Mouse (Mus musculus): ENCODE results near the gene Alcam. TPM values are rescaled to one million over a fixed set of nuclear protein-coding genes. Genes with fewer than 3 reads are reported as not detected.
A peak's percentile ranks its signal among the peaks of the same experiment; 100 is the strongest.

Alcam gene
- total and polyA plus RNA-seq, 2 experiments, result 8.7 to 52.0 TPM

DNA sequence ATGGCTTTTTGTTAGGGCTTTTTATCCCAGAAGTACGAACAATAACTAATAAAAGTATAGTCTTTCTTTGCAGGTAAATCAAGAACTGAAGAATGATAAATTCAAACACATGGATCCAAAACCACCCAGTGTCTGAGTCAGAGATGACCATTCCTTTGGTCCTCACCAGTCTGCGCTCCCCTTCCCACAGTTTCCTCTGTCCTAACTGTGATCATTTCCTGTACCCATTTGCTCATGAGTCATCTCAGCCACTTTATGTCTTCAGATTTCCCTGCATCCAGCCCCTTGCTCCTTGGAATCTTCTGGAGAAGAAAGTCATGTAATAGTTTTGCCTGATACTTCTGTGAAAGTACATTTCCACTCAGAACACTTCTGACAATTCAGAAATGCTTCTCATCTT lies 77.0 kb downstream of the Alcam start:
- no peak for DNase-seq (ENCODE audit: extremely low read depth, low read depth, low spot score)
- Histone ChIP-seq H3K9ac (ENCODE audit: low read depth, low read length) (no peak overlapping the region), H3K27me3 (ENCODE audit: control insufficient read depth, insufficient read depth, low read length) (no peaks in the 10 kb centered on the region), H3K27ac (replicated peaks; ENCODE audit: insufficient read depth, low read depth, low read length) (no peak overlapping the region), H3K4me1 (ENCODE audit: control insufficient read depth, insufficient read depth, low read length) (no peaks in the 10 kb centered on the region), H3K79me2 (ENCODE audit: control insufficient read depth, insufficient read depth, low read length) (peaks cover 7% of the 10 kb centered on the region; the same call in 1 of the 2 replicates), H3K36me3 (ENCODE audit: control insufficient read depth, insufficient read depth, low read length) (no peaks in the 10 kb centered on the region), H3K4me3 (ENCODE audit: insufficient read depth, low read depth, low read length) (no peak overlapping the region)
- 92% methylated on average over 2 of the region's 2 CpGs for WGBS
- TF ChIP-seq POLR2A (IDR thresholded peaks at IDR 0.05; ENCODE audit: extremely low read depth, insufficient read depth, low read length) (no peak), CTCF (IDR thresholded peaks at IDR 0.05; ENCODE audit: low read depth, low read length) (no peak)

DNA sequence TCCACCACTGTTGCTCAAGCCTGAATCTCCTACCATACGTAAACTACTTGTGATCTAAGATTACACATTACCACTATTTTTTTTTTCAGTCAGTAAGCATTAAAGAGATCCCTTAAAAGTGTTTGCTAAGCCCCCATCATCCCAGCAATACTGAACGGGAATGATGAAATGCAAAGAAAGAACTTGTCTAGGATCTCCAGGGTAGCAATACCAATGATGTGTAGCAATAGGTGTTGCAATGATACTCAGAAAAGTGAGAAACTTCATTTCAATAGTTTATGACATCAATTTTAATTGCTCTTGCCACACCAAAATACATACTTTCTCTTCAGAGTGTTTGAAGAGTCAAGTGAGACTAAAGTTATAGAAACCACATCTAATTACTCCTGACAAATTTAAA lies 81.9 kb downstream of the Alcam start:
- TF ChIP-seq POLR2A (IDR thresholded peaks at IDR 0.05; ENCODE audit: extremely low read depth, insufficient read depth, low read length), result no peak
- no peak for TF ChIP-seq CTCF (IDR thresholded peaks at IDR 0.05; ENCODE audit: low read depth, low read length)
- WGBS, result 59% methylated on average over 2 of the region's 2 CpGs
- Histone ChIP-seq H3K79me2 (ENCODE audit: control insufficient read depth, insufficient read depth, low read length) (peaks cover 6% of the 10 kb centered on the region; the same call in 1 of the 2 replicates), H3K4me1 (ENCODE audit: control insufficient read depth, insufficient read depth, low read length) (no peaks in the 10 kb centered on the region), H3K27ac (replicated peaks; ENCODE audit: insufficient read depth, low read depth, low read length) (no peak overlapping the region), H3K36me3 (ENCODE audit: control insufficient read depth, insufficient read depth, low read length) (no peaks in the 10 kb centered on the region), H3K27me3 (ENCODE audit: control insufficient read depth, insufficient read depth, low read length) (no peaks in the 10 kb centered on the region), H3K9ac (ENCODE audit: low read depth, low read length) (no peak overlapping the region), H3K4me3 (ENCODE audit: insufficient read depth, low read depth, low read length) (no peak overlapping the region)
- no peak for DNase-seq (ENCODE audit: extremely low read depth, low read depth, low spot score)

DNA sequence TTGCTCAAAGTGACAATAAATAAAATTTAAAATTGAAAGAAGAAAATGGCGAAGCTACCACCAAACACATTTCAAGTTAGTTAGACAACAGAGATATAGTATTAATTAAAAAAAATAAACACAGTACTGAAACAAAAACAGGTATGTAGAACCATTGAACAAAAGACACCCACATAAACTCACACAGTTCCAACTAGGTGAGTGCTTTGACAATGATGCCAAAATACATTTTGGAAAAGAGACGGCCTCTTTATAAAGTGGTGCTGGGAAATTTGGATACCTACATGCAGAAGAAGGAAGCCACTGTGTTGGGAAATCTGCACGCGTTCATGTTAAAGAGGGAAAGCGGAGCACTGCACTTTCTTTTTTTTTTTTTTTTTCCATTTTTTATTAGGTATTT lies 85.4 kb downstream of the Alcam start:
- no peak for DNase-seq (ENCODE audit: extremely low read depth, low read depth, low spot score)
- Histone ChIP-seq H3K27me3 (ENCODE audit: control insufficient read depth, insufficient read depth, low read length) (no peaks in the 10 kb centered on the region), H3K9ac (ENCODE audit: low read depth, low read length) (no peak overlapping the region), H3K4me1 (ENCODE audit: control insufficient read depth, insufficient read depth, low read length) (no peaks in the 10 kb centered on the region), H3K27ac (replicated peaks; ENCODE audit: insufficient read depth, low read depth, low read length) (no peak overlapping the region), H3K36me3 (ENCODE audit: control insufficient read depth, insufficient read depth, low read length) (no peaks in the 10 kb centered on the region), H3K4me3 (ENCODE audit: insufficient read depth, low read depth, low read length) (no peak overlapping the region), H3K79me2 (ENCODE audit: control insufficient read depth, insufficient read depth, low read length) (no peaks in the 10 kb centered on the region)
- TF ChIP-seq POLR2A (IDR thresholded peaks at IDR 0.05; ENCODE audit: extremely low read depth, insufficient read depth, low read length), result no peak
- TF ChIP-seq CTCF (IDR thresholded peaks at IDR 0.05; ENCODE audit: low read depth, low read length), result no peak
- WGBS, result 73% methylated on average over 5 of the region's 5 CpGs

DNA sequence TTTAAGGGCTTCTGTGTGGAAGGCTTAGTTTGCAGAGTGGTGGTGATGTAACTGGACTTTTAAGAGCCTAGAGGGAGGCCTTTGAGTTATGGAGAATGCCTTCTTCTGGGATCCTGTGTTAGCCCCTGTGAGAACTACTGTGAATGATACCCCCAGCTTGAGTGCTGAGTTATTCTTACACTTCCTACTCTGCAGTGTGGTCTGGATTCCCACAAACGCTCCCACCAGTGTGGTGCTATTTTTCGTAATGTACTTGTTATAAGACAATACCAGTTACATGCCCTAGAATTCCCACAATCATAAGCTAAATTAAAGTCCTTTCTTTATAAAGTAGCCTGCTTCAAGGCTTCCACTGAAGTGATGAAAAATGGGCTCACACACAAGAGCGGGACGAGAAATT lies 87.0 kb downstream of the Alcam start:
- Histone ChIP-seq H3K27me3 (ENCODE audit: control insufficient read depth, insufficient read depth, low read length) (no peaks in the 10 kb centered on the region), H3K9ac (ENCODE audit: low read depth, low read length) (no peak overlapping the region), H3K79me2 (ENCODE audit: control insufficient read depth, insufficient read depth, low read length) (no peaks in the 10 kb centered on the region), H3K27ac (replicated peaks; ENCODE audit: insufficient read depth, low read depth, low read length) (no peak overlapping the region), H3K36me3 (ENCODE audit: control insufficient read depth, insufficient read depth, low read length) (no peaks in the 10 kb centered on the region), H3K4me3 (ENCODE audit: insufficient read depth, low read depth, low read length) (no peak overlapping the region), H3K4me1 (ENCODE audit: control insufficient read depth, insufficient read depth, low read length) (no peaks in the 10 kb centered on the region)
- whole genome bisulfite sequencing, result 91% methylated on average over 4 of the region's 4 CpGs
- DNase-seq (ENCODE audit: extremely low read depth, low read depth, low spot score), result no peak
- TF ChIP-seq POLR2A (IDR thresholded peaks at IDR 0.05; ENCODE audit: extremely low read depth, insufficient read depth, low read length) (no peak), CTCF (IDR thresholded peaks at IDR 0.05; ENCODE audit: low read depth, low read length) (no peak)

DNA sequence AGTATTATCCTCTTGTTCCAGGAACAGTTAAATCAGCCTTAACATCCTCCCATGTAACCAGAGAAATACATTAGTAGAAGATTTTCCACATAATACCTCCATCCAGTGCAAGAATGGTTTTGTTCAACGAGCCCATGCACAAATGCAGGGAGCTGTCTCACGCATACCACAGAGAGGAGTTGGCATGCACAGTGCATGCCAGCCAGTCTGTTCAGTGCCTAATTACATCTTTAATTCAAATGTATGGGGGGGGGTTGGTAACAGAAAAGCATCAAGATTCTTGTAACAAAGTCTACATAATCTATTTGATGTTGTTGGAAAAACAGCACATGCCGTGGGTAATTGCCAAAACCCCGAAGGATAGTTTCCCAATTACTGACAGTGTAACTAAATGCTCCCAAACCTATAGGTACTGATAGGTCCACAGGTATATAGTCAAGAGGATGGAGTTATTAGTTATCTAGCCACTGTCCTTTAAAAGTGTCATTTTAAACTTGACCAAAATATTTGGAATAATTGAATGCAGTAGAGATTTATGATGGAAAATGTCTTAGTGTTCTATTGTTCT lies 89.8 kb downstream of the Alcam start:
- H3K9ac ChIP-seq (ENCODE audit: low read depth, low read length), result no peak overlapping the region
- H3K36me3 ChIP-seq (ENCODE audit: control insufficient read depth, insufficient read depth, low read length), result no peaks in the 10 kb centered on the region
- 92% methylated on average over 4 of the region's 4 CpGs for WGBS
- TF ChIP-seq CTCF (IDR thresholded peaks at IDR 0.05; ENCODE audit: low read depth, low read length) (no peak), POLR2A (IDR thresholded peaks at IDR 0.05; ENCODE audit: extremely low read depth, insufficient read depth, low read length) (no peak)
- H3K27ac ChIP-seq (replicated peaks; ENCODE audit: insufficient read depth, low read depth, low read length), result no peak overlapping the region
- H3K4me3 ChIP-seq (ENCODE audit: insufficient read depth, low read depth, low read length), result no peak overlapping the region
- no peaks in the 10 kb centered on the region; the same call in 1 of the 2 replicates for H3K79me2 ChIP-seq (ENCODE audit: control insufficient read depth, insufficient read depth, low read length)
- no peaks in the 10 kb centered on the region for H3K27me3 ChIP-seq (ENCODE audit: control insufficient read depth, insufficient read depth, low read length)
- H3K4me1 ChIP-seq (ENCODE audit: control insufficient read depth, insufficient read depth, low read length), result no peaks in the 10 kb centered on the region
- DNase-seq (ENCODE audit: extremely low read depth, low read depth, low spot score), result no peak

DNA sequence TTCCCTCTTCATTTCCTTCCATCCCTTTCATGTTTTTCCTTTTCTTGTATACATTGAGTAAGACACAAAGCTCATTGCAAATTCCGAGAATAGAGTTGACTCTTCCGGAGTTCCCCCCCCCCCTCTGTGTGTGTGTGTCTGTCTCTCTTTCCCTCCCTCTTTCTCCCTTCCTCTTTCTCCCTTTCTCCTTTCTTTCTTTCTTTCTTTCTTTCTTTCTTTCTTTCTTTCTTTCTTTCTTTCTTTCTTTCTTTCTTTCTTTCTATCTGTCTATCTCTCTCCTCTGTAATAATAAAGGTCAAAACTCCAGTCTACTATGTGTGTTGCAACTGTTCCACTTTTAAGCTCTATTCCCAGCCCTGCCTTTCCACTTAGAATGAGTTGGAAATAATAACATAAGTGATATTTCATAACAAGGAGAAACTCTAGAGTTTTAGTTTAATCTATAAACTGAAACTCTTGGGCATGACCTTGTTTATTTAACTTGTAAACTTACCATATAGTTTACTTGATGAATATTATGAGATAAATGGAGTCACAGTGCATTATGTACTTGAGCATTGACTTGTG lies 110.3 kb downstream of the Alcam start:
- TF ChIP-seq POLR2A (IDR thresholded peaks at IDR 0.05; ENCODE audit: extremely low read depth, insufficient read depth, low read length) (no peak), CTCF (IDR thresholded peaks at IDR 0.05; ENCODE audit: low read depth, low read length) (no peak)
- peak; percentile 34 for DNase-seq (ENCODE audit: extremely low read depth, low read depth, low spot score)
- WGBS, result 64% methylated on average over 2 of the region's 2 CpGs
- Histone ChIP-seq H3K27me3 (ENCODE audit: control insufficient read depth, insufficient read depth, low read length) (no peaks in the 10 kb centered on the region), H3K4me1 (ENCODE audit: control insufficient read depth, insufficient read depth, low read length) (peaks cover 2% of the 10 kb centered on the region; the same call in 1 of the 2 replicates), H3K4me3 (ENCODE audit: insufficient read depth, low read depth, low read length) (no peak overlapping the region), H3K9ac (ENCODE audit: low read depth, low read length) (no peak overlapping the region), H3K27ac (replicated peaks; ENCODE audit: insufficient read depth, low read depth, low read length) (no peak overlapping the region), H3K79me2 (ENCODE audit: control insufficient read depth, insufficient read depth, low read length) (no peaks in the 10 kb centered on the region; the same call in 1 of the 2 replicates), H3K36me3 (ENCODE audit: control insufficient read depth, insufficient read depth, low read length) (no peaks in the 10 kb centered on the region)

All from liver, adult 2 months (tissue).